Mouse (Mus musculus): ENCODE results near the gene Pllp.
A peak's percentile ranks its signal among the peaks of the same experiment; 100 is the strongest.

Gene Pllp

GRCm38 (mm10) chr8:94695994-94696384 is at the start of gene Pllp:
Gene Pllp (minus strand): TSS chr8:94696278.
- DNase-seq (ENCODE audit: extremely low read depth, low read depth): no peak

GRCm38 (mm10) chr8:94745476-94746184 is 49.6 kb upstream of the Pllp start, which contains the start of gene Ccl22:
Gene Ccl22 (plus strand): TSS chr8:94745590.
- DNase-seq (ENCODE audit: extremely low read depth, low read depth): no peak

GRCm38 (mm10) chr8:94744972-94745371 is 48.9 kb upstream of the Pllp start:
- DNase-seq (ENCODE audit: extremely low read depth, low read depth): no peak

GRCm38 (mm10) chr8:94744484-94744883 is 48.4 kb upstream of the Pllp start:
- no peak for DNase-seq (ENCODE audit: extremely low read depth, low read depth)

GRCm38 (mm10) chr8:94741726-94742125 is 45.6 kb upstream of the Pllp start:
- no peak for DNase-seq (ENCODE audit: extremely low read depth, low read depth)

GRCm38 (mm10) chr8:94740591-94740990 is 44.5 kb upstream of the Pllp start:
- DNase-seq (ENCODE audit: extremely low read depth, low read depth): no peak

GRCm38 (mm10) chr8:94739829-94740228 is 43.8 kb upstream of the Pllp start:
- DNase-seq (ENCODE audit: extremely low read depth, low read depth): no peak

- DNase-seq (ENCODE audit: extremely low read depth, low read depth): no peak
These were observed 39.5 kb upstream of the Pllp start for GRCm38 (mm10) chr8:94735426-94736094.

- DNase-seq (ENCODE audit: extremely low read depth, low read depth): no peak
These were observed 38.8 kb upstream of the Pllp start for GRCm38 (mm10) chr8:94734735-94735350.

- peak; percentile 50 for DNase-seq (ENCODE audit: extremely low read depth, low read depth)
These were observed 37.9 kb upstream of the Pllp start for GRCm38 (mm10) chr8:94733821-94734465.

GRCm38 (mm10) chr8:94729301-94729700 is 33.2 kb upstream of the Pllp start:
- no peak for DNase-seq (ENCODE audit: extremely low read depth, low read depth)

GRCm38 (mm10) chr8:94725998-94726397 is 29.9 kb upstream of the Pllp start:
- DNase-seq (ENCODE audit: extremely low read depth, low read depth): no peak

- DNase-seq (ENCODE audit: extremely low read depth, low read depth): no peak
These were observed 20.8 kb upstream of the Pllp start for GRCm38 (mm10) chr8:94716841-94717240.

GRCm38 (mm10) chr8:94715871-94716270 is 19.8 kb upstream of the Pllp start:
- no peak for DNase-seq (ENCODE audit: extremely low read depth, low read depth)

GRCm38 (mm10) chr8:94714556-94714955 is 18.5 kb upstream of the Pllp start:
- DNase-seq (ENCODE audit: extremely low read depth, low read depth): no peak

- DNase-seq (ENCODE audit: extremely low read depth, low read depth): no peak
These were observed 15.2 kb upstream of the Pllp start for GRCm38 (mm10) chr8:94711160-94711718.

- no peak for DNase-seq (ENCODE audit: extremely low read depth, low read depth)
These were observed 14.3 kb upstream of the Pllp start for GRCm38 (mm10) chr8:94710336-94710735.

GRCm38 (mm10) chr8:94706732-94707395 is 10.8 kb upstream of the Pllp start:
- no peak for DNase-seq (ENCODE audit: extremely low read depth, low read depth)

- no peak for DNase-seq (ENCODE audit: extremely low read depth, low read depth)
These were observed 9.6 kb upstream of the Pllp start for GRCm38 (mm10) chr8:94705581-94706245.

GRCm38 (mm10) chr8:94704669-94704984 is 8.5 kb upstream of the Pllp start:
- DNase-seq (ENCODE audit: extremely low read depth, low read depth): no peak

Data from MEL-GATA-1-ER (cell line).